Mouse (Mus musculus) CH12.LX (cell line): ENCODE measurements at regions not wholly inside any gene's neighbourhood (a gene's known extent, or its start where the extent isn't known, plus 50 kb on each side); places are given as distances from the start of the nearest gene placed in this dataset.

Experiments used
- DNase-seq: peaks from one replicate; pipeline ENCODE4 v3.0.0-alpha.2; 2013; ENCODE audit errors: extremely low read depth
- H3K27ac ChIP-seq: 2 replicates; pipeline ENCODE4 v1.5.1; 2012; ENCODE audit warnings: low read depth, mild to moderate bottlenecking, control low read depth, moderate library complexity; ENCODE audit not compliant: insufficient read depth
- H3K27me3 ChIP-seq: replicated peaks from 2 replicates; pipeline ENCODE3; 2012; ENCODE audit warnings: inconsistent platforms
- H3K36me3 ChIP-seq, 2 experiments: replicated peaks in 1 of 2; 2 replicates each; pipeline versions ENCODE3 to v1.6.1; 2012; ENCODE audit warnings: inconsistent platforms in 1 of 2, low read length in 1 of 2, mild to moderate bottlenecking in 1 of 2, mixed read lengths in 1 of 2, moderate library complexity in 1 of 2; ENCODE audit not compliant: control insufficient read depth in 1 of 2, insufficient read depth in 1 of 2
- H3K4me1 ChIP-seq, 2 experiments: 2 replicates each; pipeline ENCODE4 v1.6.1; 2012; ENCODE audit warnings: inconsistent platforms in 1 of 2, moderate library complexity in 1 of 2; ENCODE audit not compliant: insufficient read depth in 2 of 2, control insufficient read depth in 1 of 2
- H3K4me2 ChIP-seq: 2 replicates; pipeline ENCODE4 v1.6.1; 2012; ENCODE audit warnings: low read depth, mild to moderate bottlenecking, control low read depth; ENCODE audit not compliant: poor library complexity, insufficient read depth, severe bottlenecking
- H3K4me3 ChIP-seq, 3 experiments: fragments of 150-350 bp in 1 of 3; sonication (generic) in 1 of 3; replicated peaks in 1 of 3; 2 replicates each; pipeline versions ENCODE3 to v1.5.1; 2011 to 2012; ENCODE audit warnings: low read depth in 2 of 3, low read length in 2 of 3, mild to moderate bottlenecking in 2 of 3, moderate library complexity in 2 of 3, control low read depth in 1 of 3, improper control_type of control experiment in 1 of 3, inconsistent platforms in 1 of 3, mixed read lengths in 1 of 3; ENCODE audit not compliant: poor library complexity in 1 of 3
- H3K79me2 ChIP-seq: replicated peaks from 2 replicates; pipeline ENCODE4 v1.6.1; 2012; ENCODE audit warnings: mild to moderate bottlenecking, moderate library complexity; ENCODE audit not compliant: control insufficient read depth, poor library complexity, insufficient read depth, severe bottlenecking; ENCODE audit errors: extremely low read depth
- H3K9ac ChIP-seq: 2 replicates; pipeline ENCODE4 v1.6.1; 2012; ENCODE audit warnings: low read depth, mild to moderate bottlenecking, control low read depth, moderate library complexity; ENCODE audit not compliant: insufficient read depth
- H3K9me3 ChIP-seq: replicated peaks from 2 replicates; pipeline ENCODE3; 2012; ENCODE audit warnings: low read length, inconsistent platforms, mixed read lengths
- BHLHE40 ChIP-seq: IDR thresholded peaks from 2 replicates; pipeline ENCODE4 v1.6.1; 2011; ENCODE audit warnings: mild to moderate bottlenecking, low read depth, low read length, improper control_type of control experiment
- CHD1 ChIP-seq: IDR thresholded peaks from 2 replicates; pipeline ENCODE4 v1.6.1; 2012; ENCODE audit warnings: low read depth, low read length, improper control_type of control experiment, inconsistent platforms
- CHD2 ChIP-seq: IDR thresholded peaks from 2 replicates; pipeline ENCODE4 v1.6.1; 2011; ENCODE audit warnings: low read length, improper control_type of control experiment
- E2F4 ChIP-seq: IDR thresholded peaks from 2 replicates; pipeline ENCODE4 v1.6.1; 2011; ENCODE audit warnings: low read depth, low read length, improper control_type of control experiment; ENCODE audit not compliant: insufficient replicate concordance
- ETS1 ChIP-seq: conservative IDR thresholded peaks from 2 replicates; pipeline ENCODE4 v1.6.1; 2012; ENCODE audit warnings: low read depth, mild to moderate bottlenecking, inconsistent platforms, low read length, improper control_type of control experiment, moderate library complexity
- GABPA ChIP-seq: IDR thresholded peaks from 2 replicates; pipeline ENCODE4 v1.6.1; 2012; ENCODE audit warnings: low read depth, low read length, improper control_type of control experiment, inconsistent platforms; ENCODE audit not compliant: insufficient replicate concordance
- JUN ChIP-seq: IDR thresholded peaks from 2 replicates; pipeline ENCODE4 v1.6.1; 2011; ENCODE audit warnings: low read depth, mild to moderate bottlenecking, low read length, improper control_type of control experiment, moderate library complexity; ENCODE audit not compliant: insufficient read depth
- MAX ChIP-seq: IDR thresholded peaks from 2 replicates; pipeline ENCODE4 v1.6.1; 2011; ENCODE audit warnings: low read length, improper control_type of control experiment
- MXI1 ChIP-seq: IDR thresholded peaks from 2 replicates; pipeline ENCODE4 v1.6.1; 2011; ENCODE audit warnings: mild to moderate bottlenecking, low read depth, low read length, improper control_type of control experiment
- NRF1 ChIP-seq: IDR thresholded peaks from 2 replicates; pipeline ENCODE4 v1.6.1; 2014; ENCODE audit warnings: low read depth, mild to moderate bottlenecking, inconsistent platforms, low read length, improper control_type of control experiment, moderate library complexity
- PAX5 ChIP-seq: IDR thresholded peaks from 2 replicates; pipeline ENCODE4 v1.6.1; 2012; ENCODE audit warnings: low read length, inconsistent platforms, mixed read lengths
- RAD21 ChIP-seq: IDR thresholded peaks from 2 replicates; pipeline ENCODE4 v1.6.1; 2011; ENCODE audit warnings: low read depth, mild to moderate bottlenecking, low read length, improper control_type of control experiment, moderate library complexity
- SIN3A ChIP-seq: IDR thresholded peaks from 2 replicates; pipeline ENCODE4 v1.6.1; 2012; ENCODE audit warnings: low read length, improper control_type of control experiment, inconsistent platforms
- SMC3 ChIP-seq: IDR thresholded peaks from 2 replicates; pipeline ENCODE4 v1.6.1; 2011; ENCODE audit warnings: low read depth, low read length, improper control_type of control experiment
- TBP ChIP-seq: conservative IDR thresholded peaks from 2 replicates; pipeline ENCODE4 v1.6.1; 2011; ENCODE audit warnings: low read depth, low read length, improper control_type of control experiment
- TCF12 ChIP-seq: IDR thresholded peaks from 2 replicates; pipeline ENCODE4 v1.6.1; 2014; ENCODE audit warnings: low read depth, mild to moderate bottlenecking, inconsistent platforms, low read length, improper control_type of control experiment
- UBTF ChIP-seq: IDR thresholded peaks from 2 replicates; pipeline ENCODE4 v1.6.1; 2012; ENCODE audit warnings: low read depth, mild to moderate bottlenecking, inconsistent platforms, low read length, improper control_type of control experiment, moderate library complexity
- ZC3H11A ChIP-seq: IDR thresholded peaks from 2 replicates; pipeline ENCODE4 v1.6.1; 2012; ENCODE audit warnings: low read depth, mild to moderate bottlenecking, inconsistent platforms, low read length, improper control_type of control experiment
- ZKSCAN1 ChIP-seq: IDR thresholded peaks from 2 replicates; pipeline ENCODE4 v1.6.1; 2012; ENCODE audit warnings: low read depth, inconsistent platforms, low read length, improper control_type of control experiment, borderline replicate concordance
- ZMIZ1 ChIP-seq: IDR thresholded peaks from 2 replicates; pipeline ENCODE4 v1.6.1; 2012; ENCODE audit warnings: low read depth, mild to moderate bottlenecking, inconsistent platforms, low read length, improper control_type of control experiment
- ZNF384 ChIP-seq: IDR thresholded peaks from 2 replicates; pipeline ENCODE4 v1.6.1; 2012; ENCODE audit warnings: low read depth, low read length, improper control_type of control experiment, inconsistent platforms
- dilution Hi-C: fragments of 300-500 bp; cut with MboI; formaldehyde crosslinking; loops from 2 replicates; pipeline ENCODE4 v1.14.3; 2020; ENCODE audit warnings: low sequenced_read_pairs; ENCODE audit not compliant: extremely low pct_unique_long_range_greater_than_20kb, extremely low pct_ligation_motif_present
- in situ Hi-C: fragments of 300-500 bp; cut with MboI; formaldehyde crosslinking; loops from 3 replicates; pipeline ENCODE4 v1.14.3; 2019; ENCODE audit warnings: low sequenced_read_pairs, low pct_ligation_motif_present, low pct_unique_long_range_greater_than_20kb, mixed read lengths

GRCm38 (mm10) chr15:22086856-22087255 is 462.0 kb upstream of the Cdh18 start:
- H3K36me3 ChIP-seq, result no peaks in the 10 kb centered on the region
- H3K27ac ChIP-seq, result no peak overlapping the region
- no peak overlapping the region for H3K4me3 ChIP-seq
- dilution Hi-C loops, result no loop called here
- H3K4me2 ChIP-seq, result no peak overlapping the region
- peaks cover 28% of the 10 kb centered on the region for H3K9me3 ChIP-seq
- no peaks in the 10 kb centered on the region for H3K27me3 ChIP-seq
- TF ChIP-seq TBP (no peak), ETS1 (no peak), GABPA (no peak), SIN3A (no peak), ZMIZ1 (no peak), RAD21 (no peak), ZC3H11A (no peak), ZNF384 (no peak)
- in situ Hi-C loops, result no loop called here
- H3K79me2 ChIP-seq, result no peaks in the 10 kb centered on the region
- no peak for DNase-seq
- H3K4me1 ChIP-seq, result no peaks in the 10 kb centered on the region
- no peak overlapping the region for H3K9ac ChIP-seq

GRCm38 (mm10) chr15:22121746-22122145 is 427.1 kb upstream of the Cdh18 start:
- H3K4me1 ChIP-seq, result no peaks in the 10 kb centered on the region
- no peak for DNase-seq
- no peak overlapping the region for H3K27ac ChIP-seq
- H3K4me3 ChIP-seq, result no peak overlapping the region
- dilution Hi-C loops, result no loop called here
- H3K79me2 ChIP-seq, result no peaks in the 10 kb centered on the region
- in situ Hi-C loops, result no loop called here
- no peaks in the 10 kb centered on the region for H3K27me3 ChIP-seq
- H3K9me3 ChIP-seq, result peaks cover 31% of the 10 kb centered on the region
- no peak overlapping the region for H3K4me2 ChIP-seq
- TF ChIP-seq CHD2 (no peak), TBP (no peak), SIN3A (no peak), ZKSCAN1 (no peak), MAX (no peak), UBTF (no peak), E2F4 (no peak), NRF1 (no peak), CHD1 (no peak), JUN (no peak), TCF12 (no peak), ZNF384 (no peak), GABPA (no peak), BHLHE40 (no peak), PAX5 (no peak), MXI1 (no peak), ZMIZ1 (no peak), SMC3 (no peak)
- TF ChIP-seq, all 38 proteins: peak for 0
- no peak overlapping the region for H3K9ac ChIP-seq
- H3K36me3 ChIP-seq, result no peaks in the 10 kb centered on the region
